Mouse (Mus musculus): ENCODE results near the gene Taf5.

Gene Taf5

GRCm38 (mm10) chr19:47065860-47066259 lies 1.7 kb upstream of the Taf5 start:
- DNase-seq (ENCODE audit: low spot score) = no peak

- peak; percentile 86 for DNase-seq (ENCODE audit: low spot score)
Observed at GRCm38 (mm10) chr19:47067924-47068611, 522 bp downstream of the Taf5 start.

GRCm38 (mm10) chr19:47088226-47088625 lies 20.7 kb downstream of the Taf5 start:
- DNase-seq (ENCODE audit: low spot score) = no peak

DNA sequence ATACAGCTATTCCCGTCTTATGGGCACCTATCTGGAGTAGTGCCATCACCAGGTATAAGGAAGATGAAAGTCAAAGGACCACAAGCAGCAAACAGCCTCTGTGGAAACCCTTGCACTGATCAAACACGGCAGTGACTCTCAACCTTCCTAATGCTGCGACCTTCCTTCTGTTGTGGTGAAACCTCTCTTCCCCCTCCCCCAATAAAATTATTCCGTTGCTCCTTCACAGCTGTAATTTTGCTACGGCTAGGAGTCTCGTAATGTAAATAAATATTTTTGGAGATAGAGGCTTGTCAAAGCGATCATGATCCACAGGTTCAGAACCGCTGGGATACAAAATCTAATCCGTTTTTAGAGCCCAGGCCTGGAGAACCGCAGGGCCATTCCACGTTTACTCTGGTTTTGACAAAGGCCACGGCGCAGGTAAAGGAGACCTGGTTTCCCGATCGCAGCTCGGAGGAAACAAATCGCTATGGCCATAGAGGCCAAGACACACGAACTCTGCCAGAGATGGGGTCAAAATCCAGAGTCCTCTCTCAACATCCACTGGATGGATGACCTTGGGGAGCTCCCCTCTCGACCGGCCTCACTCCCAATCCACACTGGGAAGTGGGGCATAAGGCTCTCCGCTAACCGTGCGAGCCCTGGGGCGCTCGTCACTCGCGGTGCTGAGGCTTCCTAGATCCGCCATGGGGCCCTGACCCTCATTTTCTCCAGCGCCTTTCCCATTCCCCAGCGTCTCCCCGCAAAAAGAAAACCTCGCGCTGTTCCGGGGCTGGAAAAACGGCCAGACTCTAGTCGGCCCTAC lies 22.4 kb downstream of the Taf5 start:
- no peak for DNase-seq (ENCODE audit: low spot score)

DNA sequence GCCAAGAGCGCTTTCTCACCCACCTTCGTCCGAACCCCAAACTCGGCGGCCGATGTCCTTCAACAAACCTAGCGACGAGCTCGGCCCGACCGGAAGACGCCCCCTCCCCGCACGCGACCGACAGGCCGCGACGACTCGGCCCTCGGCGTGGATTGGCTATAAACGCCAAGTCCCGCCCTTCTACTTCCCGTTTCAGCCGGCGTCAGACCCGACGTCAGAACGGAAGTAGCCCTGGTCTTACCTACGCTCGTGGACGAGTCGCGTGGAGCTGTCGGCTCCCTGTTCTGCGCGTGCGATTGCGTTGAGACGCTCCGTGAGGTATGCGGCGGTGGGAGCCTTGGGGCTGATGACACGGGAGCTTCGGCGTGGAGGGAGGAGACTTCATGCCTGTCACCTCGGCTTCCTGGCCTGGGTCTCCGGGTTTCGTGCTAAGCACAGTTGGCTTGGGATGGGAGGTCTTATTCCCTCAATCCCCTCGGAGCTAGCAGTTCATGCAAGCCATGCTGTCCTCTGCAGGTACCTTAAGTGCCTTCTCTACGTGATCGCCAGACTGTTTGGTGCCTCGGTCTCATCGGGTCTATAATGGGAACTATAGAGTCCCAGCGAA lies 23.1 kb downstream of the Taf5 start, which contains the start of the genes Usmg5 and Pdcd11:
TSS of gene Usmg5 (minus strand) at position 98 of the 607 bp plus-strand sequence.
TSS of gene Pdcd11 (plus strand) at position 219 of the 607 bp plus-strand sequence.
- DNase-seq (ENCODE audit: low spot score) = peak; percentile 96

- no peak for DNase-seq (ENCODE audit: low spot score)
Observed at GRCm38 (mm10) chr19:47101080-47101479, 33.5 kb downstream of the Taf5 start.

GRCm38 (mm10) chr19:47104641-47105271 lies 37.2 kb downstream of the Taf5 start:
- no peak for DNase-seq (ENCODE audit: low spot score)

- DNase-seq (ENCODE audit: low spot score) = no peak
Observed at GRCm38 (mm10) chr19:47118634-47119033, 51.1 kb downstream of the Taf5 start.

DNA sequence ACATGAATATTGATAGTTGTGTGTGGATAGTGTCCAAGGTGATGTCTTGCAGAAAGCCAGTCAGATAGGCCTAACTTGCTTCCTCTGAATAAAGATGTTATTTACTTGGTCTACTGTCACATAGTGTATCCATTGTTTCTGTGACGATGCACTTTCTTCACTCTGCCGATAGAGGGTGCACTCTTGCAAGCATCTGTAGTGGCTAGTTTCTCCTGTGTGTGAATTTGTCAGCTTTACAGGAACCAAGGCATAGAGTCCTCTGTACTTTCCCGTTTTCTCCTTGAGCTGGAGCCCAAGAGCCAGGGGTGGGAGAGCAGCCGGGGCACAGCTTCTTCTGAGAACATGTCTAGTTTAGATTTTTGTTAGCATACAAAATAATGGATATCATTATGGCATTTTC lies 53.5 kb downstream of the Taf5 start:
- no peak for DNase-seq (ENCODE audit: low spot score)

GRCm38 (mm10) chr19:47122802-47123201 lies 55.3 kb downstream of the Taf5 start:
- DNase-seq (ENCODE audit: low spot score) = peak; percentile 43

- no peak for DNase-seq (ENCODE audit: low spot score)
Observed at GRCm38 (mm10) chr19:47128164-47128563, 60.6 kb downstream of the Taf5 start.

DNA sequence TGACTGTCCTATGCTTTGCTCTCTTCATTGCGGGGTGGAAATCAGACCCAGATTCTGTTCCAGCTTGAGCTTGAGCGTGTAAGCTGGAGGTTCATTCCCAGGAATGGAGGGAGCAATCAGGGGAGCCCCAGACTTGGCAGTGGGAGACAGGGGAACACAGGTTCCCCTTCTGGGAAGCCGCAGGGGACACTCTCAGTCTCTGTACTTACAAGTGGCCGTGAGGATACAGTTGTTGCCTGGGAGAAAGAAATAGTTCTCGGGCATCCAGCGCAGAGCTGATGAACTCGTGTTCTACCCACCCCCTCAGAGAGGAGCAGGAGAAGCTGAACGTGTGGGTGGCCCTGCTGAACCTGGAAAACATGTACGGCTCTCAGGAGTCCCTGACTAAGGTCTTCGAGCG lies 61.3 kb downstream of the Taf5 start:
- DNase-seq (ENCODE audit: low spot score) = no peak

DNA sequence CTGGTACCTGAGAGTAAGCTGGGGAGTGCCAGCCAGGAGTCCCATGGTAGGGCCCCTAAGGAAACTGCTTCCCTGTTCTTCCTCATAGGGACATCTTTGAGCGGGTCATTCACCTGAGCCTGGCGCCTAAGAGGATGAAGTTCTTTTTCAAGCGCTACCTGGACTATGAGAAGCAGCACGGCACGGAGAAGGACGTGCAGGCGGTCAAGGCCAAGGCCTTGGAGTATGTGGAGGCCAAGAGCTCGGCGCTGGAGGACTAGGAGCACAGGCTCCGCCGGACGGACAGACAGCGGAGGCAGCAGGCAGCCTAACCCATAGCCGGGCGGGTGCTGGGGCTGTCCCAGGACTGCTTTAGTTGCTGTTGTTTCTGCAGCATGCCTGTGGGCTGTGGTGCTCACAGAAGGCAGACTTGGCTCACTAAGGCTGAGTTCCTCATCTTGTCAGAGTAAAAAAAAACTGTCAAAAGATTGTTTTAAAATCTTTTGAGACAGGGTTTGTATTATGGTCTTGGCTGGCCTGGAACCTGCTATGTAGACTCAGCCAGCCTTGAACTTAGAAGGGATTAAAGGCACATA lies 63.1 kb downstream of the Taf5 start:
- DNase-seq (ENCODE audit: low spot score) = no peak
